Mouse (Mus musculus) MEL (cell line): ENCODE results near the gene Cdc123. TPM values are rescaled to one million over a fixed set of nuclear protein-coding genes. Genes with fewer than 3 reads are reported as not detected.

Experiments used
- DNase-seq: peaks from one replicate; pipeline ENCODE4 v3.0.0; 2011; ENCODE audit warnings: low read depth, low spot score
- H3K27ac ChIP-seq: 2 replicates; pipeline ENCODE4 v1.5.1; 2012; ENCODE audit warnings: low read depth, mild to moderate bottlenecking, control low read depth, low read length, moderate library complexity; ENCODE audit not compliant: control insufficient read depth
- H3K27me3 ChIP-seq, 2 experiments: fragments of 150-350 bp in 1 of 2; sonication (generic) in 1 of 2; 2 replicates each; pipeline ENCODE4 v1.6.1; 2012; ENCODE audit warnings: low read length in 2 of 2, mild to moderate bottlenecking in 2 of 2, improper control_type of control experiment in 1 of 2, moderate library complexity in 1 of 2; ENCODE audit not compliant: insufficient read depth in 2 of 2, control insufficient read depth in 1 of 2
- H3K36me3 ChIP-seq, 2 experiments: 2 replicates each; pipeline ENCODE4 v1.6.1; 2012 to 2014; ENCODE audit warnings: low read length in 2 of 2, improper control_type of control experiment in 1 of 2, inconsistent platforms in 1 of 2, mild to moderate bottlenecking in 1 of 2; ENCODE audit not compliant: insufficient read depth in 2 of 2, control insufficient read depth in 1 of 2
- H3K4me1 ChIP-seq, 2 experiments: fragments of 150-350 bp in 1 of 2; sonication (generic) in 1 of 2; 2 replicates each; pipeline ENCODE4 v1.6.1; 2012; ENCODE audit warnings: low read length in 2 of 2, improper control_type of control experiment in 1 of 2, mild to moderate bottlenecking in 1 of 2; ENCODE audit not compliant: insufficient read depth in 2 of 2, control insufficient read depth in 1 of 2
- H3K4me3 ChIP-seq, 2 experiments: fragments of 150-350 bp in 1 of 2; sonication (generic) in 1 of 2; 2 replicates each; pipeline ENCODE4 v1.5.1; 2012; ENCODE audit warnings: low read depth in 2 of 2, low read length in 2 of 2, mild to moderate bottlenecking in 2 of 2, moderate library complexity in 2 of 2, control low read depth in 1 of 2, improper control_type of control experiment in 1 of 2; ENCODE audit not compliant: control insufficient read depth in 1 of 2, insufficient read depth in 1 of 2
- H3K79me2 ChIP-seq: 2 replicates; pipeline ENCODE4 v1.6.1; 2012; ENCODE audit warnings: mild to moderate bottlenecking, low read length, moderate library complexity; ENCODE audit not compliant: control insufficient read depth, poor library complexity, insufficient read depth
- H3K9ac ChIP-seq: 2 replicates; pipeline ENCODE4 v1.6.1; 2012; ENCODE audit warnings: low read depth, mild to moderate bottlenecking, control low read depth, low read length, moderate library complexity; ENCODE audit not compliant: control insufficient read depth, poor library complexity, severe bottlenecking
- H3K9me3 ChIP-seq: fragments of 150-350 bp; sonication (generic); replicated peaks from 2 replicates; pipeline ENCODE4 v1.6.1; 2012; ENCODE audit warnings: mild to moderate bottlenecking, low read length, improper control_type of control experiment, moderate library complexity; ENCODE audit not compliant: insufficient read depth
- BHLHE40 ChIP-seq: IDR thresholded peaks from 2 replicates; pipeline ENCODE4 v1.6.1; 2012; ENCODE audit warnings: low read depth, mild to moderate bottlenecking, inconsistent platforms, low read length, improper control_type of control experiment, borderline replicate concordance
- CHD1 ChIP-seq: IDR thresholded peaks from 2 replicates; pipeline ENCODE4 v1.6.1; 2012; ENCODE audit warnings: low read depth, mild to moderate bottlenecking, inconsistent platforms, low read length, improper control_type of control experiment
- CHD2 ChIP-seq: IDR thresholded peaks from 2 replicates; pipeline ENCODE4 v1.6.1; 2011; ENCODE audit warnings: low read length, improper control_type of control experiment
- GATA1 ChIP-seq: IDR thresholded peaks from 2 replicates; pipeline ENCODE4 v1.6.1; 2011; ENCODE audit warnings: low read depth, low read length, improper control_type of control experiment
- JUND ChIP-seq: IDR thresholded peaks from 2 replicates; pipeline ENCODE4 v1.6.1; 2011; ENCODE audit warnings: low read depth, mild to moderate bottlenecking, improper control_type of control experiment, low read length
- MAZ ChIP-seq: IDR thresholded peaks from 2 replicates; pipeline ENCODE4 v1.6.1; 2012; ENCODE audit warnings: low read depth, mild to moderate bottlenecking, inconsistent platforms, low read length, improper control_type of control experiment
- MXI1 ChIP-seq: IDR thresholded peaks from 2 replicates; pipeline ENCODE4 v1.6.1; 2011; ENCODE audit warnings: mild to moderate bottlenecking, low read depth, low read length, improper control_type of control experiment
- MYB ChIP-seq: IDR thresholded peaks from 2 replicates; pipeline ENCODE4 v1.6.1; 2011; ENCODE audit warnings: mild to moderate bottlenecking, low read depth, low read length, improper control_type of control experiment
- POLR2A ChIP-seq, 2 experiments: IDR thresholded peaks; 2 replicates each; pipeline ENCODE4 v1.6.1; 2011 to 2012; ENCODE audit warnings: low read length in 2 of 2, mild to moderate bottlenecking in 2 of 2, control low read depth in 1 of 2, improper control_type of control experiment in 1 of 2, low read depth in 1 of 2, moderate library complexity in 1 of 2; ENCODE audit not compliant: control insufficient read depth in 1 of 2, insufficient read depth in 1 of 2, poor library complexity in 1 of 2
- RCOR1 ChIP-seq: IDR thresholded peaks from 2 replicates; pipeline ENCODE4 v1.6.1; 2012; ENCODE audit warnings: low read depth, mild to moderate bottlenecking, inconsistent platforms, low read length, improper control_type of control experiment
- TBP ChIP-seq: IDR thresholded peaks from 2 replicates; pipeline ENCODE4 v1.8.0; 2011; ENCODE audit warnings: low read depth, low read length, improper control_type of control experiment
- UBTF ChIP-seq: IDR thresholded peaks from 2 replicates; pipeline ENCODE4 v1.6.1; 2012; ENCODE audit warnings: low read depth, mild to moderate bottlenecking, inconsistent platforms, low read length, improper control_type of control experiment, moderate library complexity, borderline replicate concordance; ENCODE audit not compliant: insufficient read depth
- USF1 ChIP-seq: IDR thresholded peaks from 2 replicates; pipeline ENCODE4 v1.6.1; 2014; ENCODE audit warnings: low read depth, mild to moderate bottlenecking, inconsistent platforms, low read length, improper control_type of control experiment, moderate library complexity
- USF2 ChIP-seq, 2 experiments: IDR thresholded peaks; 2 replicates each; pipeline ENCODE4 v1.6.1; 2011 to 2012; ENCODE audit warnings: improper control_type of control experiment in 2 of 2, low read length in 2 of 2, borderline replicate concordance in 1 of 2, inconsistent platforms in 1 of 2, low read depth in 1 of 2, mild to moderate bottlenecking in 1 of 2; ENCODE audit not compliant: insufficient read depth in 1 of 2
- ZKSCAN1 ChIP-seq: IDR thresholded peaks from 2 replicates; pipeline ENCODE4 v1.6.1; 2012; ENCODE audit warnings: low read depth, mild to moderate bottlenecking, inconsistent platforms, low read length, improper control_type of control experiment, moderate library complexity
- polyA plus RNA-seq, 2 experiments: library from polyadenylated mRNA; stranded (reverse) in 1 of 2; unstranded in 1 of 2; fragments of >175 nt in 1 of 2; fragments of >200 nt in 1 of 2; gene quantifications; 2 replicates each; pipeline versions ENCODE4 v1.2.1 to v1.2.4; 2012; ENCODE audit warnings: low replicate concordance in 2 of 2, low read depth in 1 of 2; ENCODE audit not compliant: insufficient read length in 2 of 2, insufficient read depth in 1 of 2, missing spikeins in 1 of 2
- total RNA-seq: library from RNA; depleted of rRNA; stranded (reverse); fragments of 300-350 nt; gene quantifications from 2 replicates; pipeline ENCODE4 v1.2.3, GENCODE M21; 2012

Cdc123 gene
- total and polyA plus RNA-seq, 3 experiments = 190 to 770 (median 338) TPM

- DNase-seq = no peak
- H3K9me3 ChIP-seq = no peaks in the 10 kb centered on the region
- H3K27ac ChIP-seq = no peak overlapping the region
- H3K36me3 ChIP-seq = no peaks in the 10 kb centered on the region; a peak in 2 of 4 replicates
- H3K9ac ChIP-seq = no peak overlapping the region
- no peaks in the 10 kb centered on the region for H3K27me3 ChIP-seq
- H3K4me1 ChIP-seq = no peaks in the 10 kb centered on the region
- H3K4me3 ChIP-seq = no peak overlapping the region
- TF ChIP-seq CHD1 (no peak), GATA1 (no peak), MYB (no peak), MAZ (no peak), UBTF (no peak), TBP (no peak), USF2 (IDR thresholded peaks at IDR 0.05; ENCODE audit: borderline replicate concordance in 1 of 2, insufficient read depth in 1 of 2, low read depth in 1 of 2, low read length in 2 of 2) (no peak)
- no peaks in the 10 kb centered on the region for H3K79me2 ChIP-seq
Observed at GRCm38 (mm10) chr2:5793771-5794170, 51.2 kb downstream of the Cdc123 start.

GRCm38 (mm10) chr2:5792056-5792455 is 52.9 kb downstream of the Cdc123 start:
- Histone ChIP-seq H3K27me3 (no peaks in the 10 kb centered on the region), H3K4me1 (no peaks in the 10 kb centered on the region), H3K79me2 (no peaks in the 10 kb centered on the region), H3K36me3 (no peaks in the 10 kb centered on the region; a peak in 2 of 4 replicates), H3K27ac (no peak overlapping the region), H3K9ac (no peak overlapping the region), H3K9me3 (no peaks in the 10 kb centered on the region), H3K4me3 (no peak overlapping the region)
- no peak for TF ChIP-seq POLR2A (IDR thresholded peaks at IDR 0.05; ENCODE audit: control insufficient read depth in 1 of 2, insufficient read depth in 1 of 2, low read depth in 1 of 2, low read length in 2 of 2, poor library complexity in 1 of 2)
- no peak for TF ChIP-seq BHLHE40
- TF ChIP-seq ZKSCAN1 = no peak
- TF ChIP-seq CHD2 = no peak
- TF ChIP-seq MXI1 = no peak
- no peak for TF ChIP-seq JUND
- no peak for DNase-seq

- no peak for DNase-seq
- no peak for TF ChIP-seq USF1
- TF ChIP-seq TBP = no peak
- no peak for TF ChIP-seq RCOR1
- Histone ChIP-seq H3K79me2 (no peaks in the 10 kb centered on the region), H3K36me3 (no peaks in the 10 kb centered on the region; a peak in 1 of 4 replicates), H3K9ac (no peak overlapping the region), H3K4me1 (no peaks in the 10 kb centered on the region), H3K27me3 (no peaks in the 10 kb centered on the region), H3K27ac (no peak overlapping the region), H3K9me3 (no peaks in the 10 kb centered on the region), H3K4me3 (no peak overlapping the region)
Observed at GRCm38 (mm10) chr2:5789625-5790160, 55.3 kb downstream of the Cdc123 start.
